Mouse (Mus musculus): ENCODE results near the gene Baz2a. TPM values are rescaled to one million over a fixed set of nuclear protein-coding genes. Genes with fewer than 3 reads are reported as not detected.
"Not testable (repeated sequence)": the region's sequence is repeated elsewhere in the genome, so short reads cannot be mapped to it uniquely, and the experiment has no call there.

The Baz2a gene
- total RNA-seq, 1 experiment from 2014 or later: 23.1 TPM

GRCm38 (mm10) chr10:128167091-128167490, 75.7 kb downstream of the Baz2a start:
- no peak for ATAC-seq (replicated peaks; ENCODE audit: low read depth, poor library complexity, severe bottlenecking)

DNA sequence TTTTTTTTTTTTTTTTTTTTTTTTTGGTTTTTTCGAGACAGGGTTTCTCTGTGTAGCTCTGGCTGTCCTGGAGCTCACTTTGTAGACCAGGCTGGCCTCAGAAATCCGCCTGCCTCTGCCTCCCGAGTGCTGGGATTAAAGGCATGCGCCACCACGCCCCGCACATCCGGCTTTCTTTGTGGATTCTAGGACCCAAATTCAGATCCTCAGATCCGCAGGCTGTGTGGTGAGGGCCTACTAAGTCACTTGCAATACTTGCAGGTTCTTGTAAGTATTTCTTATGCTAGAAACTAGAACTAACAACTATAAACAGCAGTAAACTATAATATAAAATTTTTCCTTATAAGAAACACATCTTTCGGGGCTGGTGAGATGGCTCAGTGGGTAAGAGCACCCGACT, 80.0 kb downstream of the Baz2a start:
- ATAC-seq (replicated peaks; ENCODE audit: low read depth, poor library complexity, severe bottlenecking): not testable (repeated sequence)

- ATAC-seq (replicated peaks; ENCODE audit: low read depth, poor library complexity, severe bottlenecking): 0 out of 2 replicates have a peak, but pooled peaks have one; percentile 9
Measured at GRCm38 (mm10) chr10:128175302-128175701, 83.9 kb downstream of the Baz2a start.

DNA sequence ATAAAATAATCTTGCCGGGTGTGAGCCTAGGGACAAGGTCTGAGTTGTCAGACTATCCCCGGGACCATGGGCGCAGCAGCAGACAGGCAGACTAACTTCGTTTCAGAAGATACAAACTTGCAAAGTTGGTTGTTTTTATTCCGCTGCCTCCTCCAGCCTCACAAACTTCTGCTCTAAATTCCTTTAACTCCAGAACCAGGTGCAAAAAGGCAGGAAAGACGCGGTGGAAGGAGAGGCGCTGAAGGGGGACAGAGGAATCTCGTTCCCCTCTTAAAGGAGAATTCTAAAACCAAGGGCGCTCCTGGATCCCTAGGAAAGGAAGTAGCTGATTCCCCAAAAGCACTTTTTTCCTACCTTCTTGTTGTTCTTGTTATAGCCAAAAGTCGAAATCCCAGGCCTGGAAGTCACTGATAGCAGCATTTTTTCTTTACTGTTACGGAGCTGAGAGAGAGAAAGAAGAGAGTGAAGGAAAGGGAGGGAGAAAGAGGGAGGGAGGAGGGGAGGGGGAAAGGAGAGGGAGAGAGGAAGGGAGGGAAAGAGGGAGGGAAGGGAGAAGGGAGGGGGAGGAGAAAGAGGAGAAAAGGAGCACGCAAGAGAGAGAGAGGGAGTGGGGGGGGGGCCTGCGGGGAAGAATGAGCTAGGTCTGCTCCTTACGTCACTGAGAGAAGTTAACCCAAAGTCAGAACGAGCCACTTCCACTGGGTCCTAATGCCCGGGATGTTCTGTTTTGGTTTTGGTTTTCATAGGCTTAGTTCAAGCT, 84.8 kb downstream of the Baz2a start:
- peak; percentile 96 for ATAC-seq (replicated peaks; ENCODE audit: low read depth, poor library complexity, severe bottlenecking)

GRCm38 (mm10) chr10:128177316-128177715, 85.9 kb downstream of the Baz2a start:
- ATAC-seq (replicated peaks; ENCODE audit: low read depth, poor library complexity, severe bottlenecking): no peak

Other genes with a start within 250 kb of the Baz2a start
- not detected in 2 replicates for gene Rdh19, start 241.6 kb upstream of the Baz2a start, total RNA-seq (2017)
- gene Rdh16f2, start 225.1 kb upstream of the Baz2a start, total RNA-seq (2017): not detected in 2 replicates
- gene Rdh7, start 202.8 kb upstream of the Baz2a start, total RNA-seq (2017): not detected in 2 replicates
- gene Sdr9c7, start 193.1 kb upstream of the Baz2a start, total RNA-seq (2017): not detected in 2 replicates
- not detected in 2 replicates for gene Hsd17b6, start 84.0 kb upstream of the Baz2a start, total RNA-seq (2017)
- gene Prim1, start 76.4 kb upstream of the Baz2a start, total RNA-seq (2017): 97.8 and 136 TPM in 2 replicates
- 2,465 and 2,478 TPM in 2 replicates for gene Naca, start 56.0 kb upstream of the Baz2a start, total RNA-seq (2017)
- gene Ptges3, start 32.6 kb upstream of the Baz2a start, total RNA-seq (2017): 326 and 357 TPM in 2 replicates
- 2,255 and 2,427 TPM in 2 replicates for gene Atp5b, start 8.3 kb upstream of the Baz2a start, total RNA-seq (2017)
- 4.7 and 8.7 TPM in 2 replicates for gene Rbms2, start 88.7 kb downstream of the Baz2a start, total RNA-seq (2017)
- gene Gls2, start 102.9 kb downstream of the Baz2a start, total RNA-seq (2017): 4.3 and 5.8 TPM in 2 replicates
- 18.1 and 24.8 TPM in 2 replicates for gene Spryd4, start 120.2 kb downstream of the Baz2a start, total RNA-seq (2017)
- 1.2 TPM in 1 of 2 replicates, not detected in the other for gene Mip, start 134.3 kb downstream of the Baz2a start, total RNA-seq (2017)
- gene Timeless, start 140.5 kb downstream of the Baz2a start, total RNA-seq (2017): 98.6 and 102 TPM in 2 replicates
- gene Apon, start 162.5 kb downstream of the Baz2a start, total RNA-seq (2017): 0.46 TPM in 1 of 2 replicates, not detected in the other
- gene Apof, start 177.1 kb downstream of the Baz2a start, total RNA-seq (2017): not detected in 2 replicates
- 9.0 and 11.0 TPM in 2 replicates for gene Stat2, start 179.0 kb downstream of the Baz2a start, total RNA-seq (2017)
- 0.05 TPM in 1 of 2 replicates, not detected in the other for gene Il23a, start 207.2 kb downstream of the Baz2a start, total RNA-seq (2017)
- gene Pan2, start 211.8 kb downstream of the Baz2a start, total RNA-seq (2017): 12.8 and 13.7 TPM in 2 replicates
- 94.4 and 114 TPM in 2 replicates for gene Cnpy2, start 230.9 kb downstream of the Baz2a start, total RNA-seq (2017)
- 100 and 116 TPM in 2 replicates for gene Cs, start 246.2 kb downstream of the Baz2a start, total RNA-seq (2017)

All from common myeloid progenitor, adult 5-6 weeks (primary cell).